Mouse (Mus musculus): ENCODE data around the gene Cavin2. TPM values are rescaled to one million over a fixed set of nuclear protein-coding genes. Genes with fewer than 3 reads are reported as not detected.

Cavin2 gene
- 4.1 and 5.2 TPM in 2 replicates for polyA plus RNA-seq (2012)

GRCm38 (mm10) chr1:51288755-51289619 lies at the start of gene Cavin2:
TSS of gene Cavin2 (plus strand) at chr1:51289126.

Other genes with a start within 250 kb of the Cavin2 start
- gene Nabp1, start 189.3 kb downstream of the Cavin2 start, polyA plus RNA-seq (2012): 3.4 and 4.1 TPM in 2 replicates

Data from megakaryocyte-erythroid progenitor cell, adult 5 weeks (primary cell).